Mouse (Mus musculus): ENCODE measurements around the gene Prkg1. TPM values are rescaled to one million over a fixed set of nuclear protein-coding genes. Genes with fewer than 3 reads are reported as not detected.

Prkg1 gene
- total and polyA plus RNA-seq, 3 experiments, result 1.0 to 29.0 (median 22.9) TPM

GRCm38 (mm10) chr19:30626036-30626435, 1138.8 kb downstream of the Prkg1 start:
- Histone ChIP-seq H3K4me3 (ENCODE audit: low read depth, low read length) (no peak overlapping the region), H3K4me1 (ENCODE audit: insufficient read depth, low read depth, low read length) (no peaks in the 10 kb centered on the region), H3K9me3 (replicated peaks) (no peaks in the 10 kb centered on the region), H3K27me3 (ENCODE audit: insufficient read depth, low read length) (no peaks in the 10 kb centered on the region), H3K36me3 (replicated peaks) (no peaks in the 10 kb centered on the region)
- DNase-seq (ENCODE audit: low spot score) (no peak), ATAC-seq (ENCODE audit: extremely low read depth, insufficient number of reproducible peaks, low FRiP score, poor library complexity, severe bottlenecking) (no peak)
- TF ChIP-seq GATA1 (IDR thresholded peaks at IDR 0.05; ENCODE audit: borderline replicate concordance, low read length) (no peak), CTCF (IDR thresholded peaks at IDR 0.05; ENCODE audit: low read depth, low read length) (no peak), TAL1 (conservative IDR thresholded peaks at IDR 0.05; ENCODE audit: low read depth, low read length) (no peak), GATA2 (IDR thresholded peaks at IDR 0.05; ENCODE audit: borderline replicate concordance, low read depth, low read length) (no peak), POLR2AphosphoS5 (IDR thresholded peaks at IDR 0.05; ENCODE audit: insufficient replicate concordance, low read depth, low read length) (no peak)

DNA sequence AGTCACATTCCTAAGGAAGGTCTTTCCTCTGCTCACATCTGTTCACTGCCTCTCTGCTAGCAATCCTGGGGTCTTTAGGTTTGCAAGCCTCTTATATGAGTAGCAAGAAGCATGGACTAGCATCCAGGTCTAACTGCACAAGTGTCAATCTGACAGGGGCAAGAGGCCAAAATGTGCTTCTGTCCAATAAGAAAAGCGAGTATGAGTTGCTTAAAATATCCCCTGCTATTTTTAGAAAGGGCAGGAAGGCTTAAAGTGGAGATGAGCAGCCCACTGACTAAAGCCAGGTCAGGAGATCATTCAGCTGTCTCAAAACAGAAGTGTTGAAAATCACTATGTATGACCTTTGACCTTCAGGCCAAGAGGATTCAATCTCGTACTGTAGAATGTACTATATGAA, 1139.4 kb downstream of the Prkg1 start:
- no peak overlapping the region for H3K4me3 ChIP-seq (ENCODE audit: low read depth, low read length)
- no peaks in the 10 kb centered on the region for H3K9me3 ChIP-seq (replicated peaks)
- ATAC-seq (ENCODE audit: extremely low read depth, insufficient number of reproducible peaks, low FRiP score, poor library complexity, severe bottlenecking) (no peak), DNase-seq (ENCODE audit: low spot score) (no peak)
- TF ChIP-seq CTCF (IDR thresholded peaks at IDR 0.05; ENCODE audit: low read depth, low read length) (no peak), GATA1 (IDR thresholded peaks at IDR 0.05; ENCODE audit: borderline replicate concordance, low read length) (no peak), TAL1 (conservative IDR thresholded peaks at IDR 0.05; ENCODE audit: low read depth, low read length) (no peak), GATA2 (IDR thresholded peaks at IDR 0.05; ENCODE audit: borderline replicate concordance, low read depth, low read length) (no peak), POLR2AphosphoS5 (IDR thresholded peaks at IDR 0.05; ENCODE audit: insufficient replicate concordance, low read depth, low read length) (no peak)
- no peaks in the 10 kb centered on the region for H3K36me3 ChIP-seq (replicated peaks)
- H3K27me3 ChIP-seq (ENCODE audit: insufficient read depth, low read length), result no peaks in the 10 kb centered on the region
- no peaks in the 10 kb centered on the region for H3K4me1 ChIP-seq (ENCODE audit: insufficient read depth, low read depth, low read length)

DNA sequence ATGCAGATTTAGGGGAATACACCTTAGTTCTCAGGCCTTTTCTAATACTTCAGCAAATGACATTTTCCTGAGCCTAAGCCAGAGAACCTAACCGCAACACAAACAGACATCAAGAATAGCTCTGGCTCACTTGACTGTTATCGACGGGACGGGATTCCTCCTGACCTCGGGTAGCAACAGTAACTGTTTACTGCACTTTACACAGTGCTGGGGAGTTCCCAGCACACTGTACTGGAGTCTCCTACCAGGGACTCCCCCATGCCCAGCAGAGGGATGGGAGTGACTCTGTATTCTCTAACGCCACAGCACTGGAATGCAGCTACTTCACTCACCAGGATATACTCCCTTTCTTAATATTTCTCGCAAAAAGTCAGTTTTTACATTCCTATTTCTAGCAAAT, 1141.2 kb downstream of the Prkg1 start:
- TF ChIP-seq CTCF (IDR thresholded peaks at IDR 0.05; ENCODE audit: low read depth, low read length), result no peak
- TF ChIP-seq GATA1 (IDR thresholded peaks at IDR 0.05; ENCODE audit: borderline replicate concordance, low read length), result no peak
- no peak for TF ChIP-seq GATA2 (IDR thresholded peaks at IDR 0.05; ENCODE audit: borderline replicate concordance, low read depth, low read length)
- TF ChIP-seq POLR2AphosphoS5 (IDR thresholded peaks at IDR 0.05; ENCODE audit: insufficient replicate concordance, low read depth, low read length), result no peak
- TF ChIP-seq TAL1 (conservative IDR thresholded peaks at IDR 0.05; ENCODE audit: low read depth, low read length), result no peak
- ATAC-seq (ENCODE audit: extremely low read depth, insufficient number of reproducible peaks, low FRiP score, poor library complexity, severe bottlenecking), result no peak
- DNase-seq (ENCODE audit: low spot score), result no peak

DNA sequence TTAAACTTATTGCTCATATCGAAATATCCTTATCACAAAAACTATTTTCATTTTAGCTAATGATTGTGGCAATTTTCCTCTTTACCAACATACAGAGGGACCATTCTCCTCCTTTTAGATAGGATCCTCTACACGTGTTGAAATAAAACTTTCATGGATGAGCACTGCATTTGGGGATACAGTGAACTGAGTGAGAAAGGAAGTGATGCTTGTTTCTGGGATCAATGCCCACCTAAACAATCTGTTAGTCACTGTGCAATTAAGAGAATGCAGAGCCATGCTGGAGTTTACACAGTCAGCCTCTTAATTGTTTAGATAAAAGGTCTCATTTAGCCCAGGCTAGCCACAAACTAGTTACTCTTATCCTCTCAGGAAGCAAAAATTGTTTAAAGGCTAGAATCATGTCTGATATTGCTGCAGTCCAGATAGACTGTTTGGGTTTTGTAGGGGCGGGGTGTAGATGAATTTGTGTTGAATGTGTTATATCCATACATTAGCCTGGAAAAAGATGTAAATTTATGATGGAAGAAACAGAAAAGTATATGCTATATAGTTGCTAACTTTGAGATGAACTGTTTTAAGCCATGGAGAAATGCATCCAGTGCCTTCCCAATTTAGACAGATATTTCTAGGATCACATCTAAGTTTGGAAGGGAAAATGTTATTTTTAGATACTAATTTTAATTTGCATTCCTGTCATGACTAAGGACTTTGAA, 1151.5 kb downstream of the Prkg1 start:
- Histone ChIP-seq H3K4me3 (ENCODE audit: low read depth, low read length) (no peak overlapping the region), H3K9me3 (replicated peaks) (peaks cover 2% of the 10 kb centered on the region), H3K36me3 (replicated peaks) (no peaks in the 10 kb centered on the region), H3K4me1 (ENCODE audit: insufficient read depth, low read depth, low read length) (no peaks in the 10 kb centered on the region), H3K27me3 (ENCODE audit: insufficient read depth, low read length) (no peaks in the 10 kb centered on the region)
- no peak for ATAC-seq (ENCODE audit: extremely low read depth, insufficient number of reproducible peaks, low FRiP score, poor library complexity, severe bottlenecking)
- TF ChIP-seq CTCF (IDR thresholded peaks at IDR 0.05; ENCODE audit: low read depth, low read length), result no peak
- no peak for TF ChIP-seq TAL1 (conservative IDR thresholded peaks at IDR 0.05; ENCODE audit: low read depth, low read length)
- no peak for TF ChIP-seq GATA2 (IDR thresholded peaks at IDR 0.05; ENCODE audit: borderline replicate concordance, low read depth, low read length)
- TF ChIP-seq GATA1 (IDR thresholded peaks at IDR 0.05; ENCODE audit: borderline replicate concordance, low read length), result no peak
- no peak for TF ChIP-seq POLR2AphosphoS5 (IDR thresholded peaks at IDR 0.05; ENCODE audit: insufficient replicate concordance, low read depth, low read length)
- DNase-seq (ENCODE audit: low spot score), result no peak

More for the DNA sequence above, 1141.2 kb downstream of the Prkg1 start:
- Histone ChIP-seq H3K36me3 (replicated peaks) (no peaks in the 10 kb centered on the region), H3K4me1 (ENCODE audit: insufficient read depth, low read depth, low read length) (no peaks in the 10 kb centered on the region), H3K27me3 (ENCODE audit: insufficient read depth, low read length) (no peaks in the 10 kb centered on the region), H3K4me3 (ENCODE audit: low read depth, low read length) (no peak overlapping the region), H3K9me3 (replicated peaks) (no peaks in the 10 kb centered on the region)

DNA sequence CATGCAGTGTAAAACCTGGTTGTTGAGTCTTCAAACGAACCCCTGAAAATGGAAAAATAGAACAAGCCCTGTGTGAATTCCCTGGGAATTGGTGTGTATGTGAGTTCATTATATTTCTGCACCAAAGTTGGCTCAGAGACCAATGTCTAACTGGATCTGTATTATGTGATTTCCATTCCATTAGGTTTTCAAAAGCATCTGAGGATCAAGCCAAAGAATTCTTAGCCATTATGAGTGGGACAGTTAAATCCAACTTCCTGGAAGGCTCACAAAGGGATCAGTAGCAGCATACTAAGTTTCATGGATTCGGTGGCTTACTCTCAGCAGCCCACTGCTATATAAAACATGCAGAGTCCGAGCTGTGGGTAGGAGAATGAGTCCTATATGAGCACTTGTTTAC, 1178.5 kb downstream of the Prkg1 start:
- no peak for DNase-seq (ENCODE audit: low spot score)
- Histone ChIP-seq H3K27me3 (ENCODE audit: insufficient read depth, low read length) (no peaks in the 10 kb centered on the region), H3K36me3 (replicated peaks) (no peaks in the 10 kb centered on the region), H3K4me1 (ENCODE audit: insufficient read depth, low read depth, low read length) (no peaks in the 10 kb centered on the region), H3K9me3 (replicated peaks) (no peaks in the 10 kb centered on the region), H3K4me3 (ENCODE audit: low read depth, low read length) (no peak overlapping the region)
- ATAC-seq (ENCODE audit: extremely low read depth, insufficient number of reproducible peaks, low FRiP score, poor library complexity, severe bottlenecking), result no peak
- no peak for TF ChIP-seq GATA1 (IDR thresholded peaks at IDR 0.05; ENCODE audit: borderline replicate concordance, low read length)
- TF ChIP-seq TAL1 (conservative IDR thresholded peaks at IDR 0.05; ENCODE audit: low read depth, low read length), result no peak
- TF ChIP-seq GATA2 (IDR thresholded peaks at IDR 0.05; ENCODE audit: borderline replicate concordance, low read depth, low read length), result no peak
- no peak for TF ChIP-seq POLR2AphosphoS5 (IDR thresholded peaks at IDR 0.05; ENCODE audit: insufficient replicate concordance, low read depth, low read length)
- no peak for TF ChIP-seq CTCF (IDR thresholded peaks at IDR 0.05; ENCODE audit: low read depth, low read length)

DNA sequence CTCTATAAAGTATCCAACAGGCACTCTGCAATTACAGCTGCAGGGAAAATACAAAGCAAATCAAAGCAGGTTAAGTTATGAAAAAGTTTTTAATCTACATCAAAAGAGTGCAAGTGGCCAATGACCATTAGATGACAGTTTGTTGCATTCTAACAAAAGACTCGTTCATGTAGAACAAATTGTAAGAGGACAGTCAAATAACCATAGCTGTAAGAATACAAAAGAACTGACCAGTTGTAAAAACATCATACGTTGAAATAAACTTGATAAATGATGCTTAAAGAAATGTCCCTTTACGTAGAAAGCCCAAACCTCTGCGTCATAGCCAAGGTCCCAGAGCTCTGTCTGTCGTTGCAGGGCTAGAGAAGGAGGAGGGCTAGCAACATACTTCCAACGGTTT, 1200.3 kb downstream of the Prkg1 start:
- TF ChIP-seq POLR2AphosphoS5 (IDR thresholded peaks at IDR 0.05; ENCODE audit: insufficient replicate concordance, low read depth, low read length) (no peak), GATA1 (IDR thresholded peaks at IDR 0.05; ENCODE audit: borderline replicate concordance, low read length) (no peak), CTCF (IDR thresholded peaks at IDR 0.05; ENCODE audit: low read depth, low read length) (no peak), TAL1 (conservative IDR thresholded peaks at IDR 0.05; ENCODE audit: low read depth, low read length) (no peak), GATA2 (IDR thresholded peaks at IDR 0.05; ENCODE audit: borderline replicate concordance, low read depth, low read length) (no peak)
- Histone ChIP-seq H3K27me3 (ENCODE audit: insufficient read depth, low read length) (0 out of 2 replicates have a peak, but pooled peaks cover 2% of the 10 kb centered on the region), H3K4me3 (ENCODE audit: low read depth, low read length) (no peak overlapping the region), H3K4me1 (ENCODE audit: insufficient read depth, low read depth, low read length) (no peaks in the 10 kb centered on the region), H3K9me3 (replicated peaks) (0 out of 2 replicates have a peak, but pooled peaks cover 1% of the 10 kb centered on the region), H3K36me3 (replicated peaks) (no peaks in the 10 kb centered on the region)
- no peak for ATAC-seq (ENCODE audit: extremely low read depth, insufficient number of reproducible peaks, low FRiP score, poor library complexity, severe bottlenecking)
- DNase-seq (ENCODE audit: low spot score), result no peak
